Mouse (Mus musculus) kidney, postnatal 14 days (tissue): ENCODE data around the gene Fnip1.
"Not testable (repeated sequence)": the region's sequence is repeated elsewhere in the genome, so short reads cannot be mapped to it uniquely, and the experiment has no call there.

Experiments used
- DNase-seq: peaks from one replicate; pipeline ENCODE4 v3.0.0; 2022; ENCODE audit warnings: mixed read lengths

Gene Fnip1

GRCm38 (mm10) chr11:54437823-54438337, at the start of gene Fnip1:
TSS of gene Fnip1 (plus strand) at chr11:54438199.
- peak; percentile 98 for DNase-seq

GRCm38 (mm10) chr11:54390386-54390785, 47.6 kb upstream of the Fnip1 start:
- no peak for DNase-seq

- DNase-seq = no peak
Measured at GRCm38 (mm10) chr11:54391326-54391725, 46.7 kb upstream of the Fnip1 start.

GRCm38 (mm10) chr11:54396686-54397085, 41.3 kb upstream of the Fnip1 start:
- DNase-seq = no peak

GRCm38 (mm10) chr11:54398058-54398457, 39.9 kb upstream of the Fnip1 start:
- no peak for DNase-seq

- not testable (repeated sequence) for DNase-seq
Measured at GRCm38 (mm10) chr11:54400803-54401202, 37.2 kb upstream of the Fnip1 start.

- no peak for DNase-seq
Measured at GRCm38 (mm10) chr11:54404885-54405284, 33.1 kb upstream of the Fnip1 start.

GRCm38 (mm10) chr11:54406930-54407546, 31.0 kb upstream of the Fnip1 start:
- DNase-seq = no peak

- no peak for DNase-seq
Measured at GRCm38 (mm10) chr11:54410612-54411011, 27.4 kb upstream of the Fnip1 start.

GRCm38 (mm10) chr11:54413017-54413416, 25.0 kb upstream of the Fnip1 start:
- DNase-seq = peak; percentile 22

- DNase-seq = no peak
Measured at GRCm38 (mm10) chr11:54423007-54423406, 15.0 kb upstream of the Fnip1 start.

GRCm38 (mm10) chr11:54426267-54426666, 11.7 kb upstream of the Fnip1 start:
- DNase-seq = no peak

GRCm38 (mm10) chr11:54427138-54427537, 10.9 kb upstream of the Fnip1 start:
- DNase-seq = no peak

GRCm38 (mm10) chr11:54427695-54428352, 10.2 kb upstream of the Fnip1 start:
- DNase-seq = no peak

GRCm38 (mm10) chr11:54429224-54429623, 8.8 kb upstream of the Fnip1 start:
- DNase-seq = no peak

GRCm38 (mm10) chr11:54435797-54436196, 2.2 kb upstream of the Fnip1 start:
- no peak for DNase-seq

GRCm38 (mm10) chr11:54437310-54437822, 633 bp upstream of the Fnip1 start:
- no peak for DNase-seq

GRCm38 (mm10) chr11:54438366-54438781, 375 bp downstream of the Fnip1 start:
- no peak for DNase-seq

- no peak for DNase-seq
Measured at GRCm38 (mm10) chr11:54438991-54439690, 1.1 kb downstream of the Fnip1 start.

- no peak for DNase-seq
Measured at GRCm38 (mm10) chr11:54439691-54440029, 1.7 kb downstream of the Fnip1 start.

GRCm38 (mm10) chr11:54450757-54451156, 12.8 kb downstream of the Fnip1 start:
- DNase-seq = not testable (repeated sequence)

GRCm38 (mm10) chr11:54454516-54454915, 16.5 kb downstream of the Fnip1 start:
- no peak for DNase-seq

- DNase-seq = no peak
Measured at GRCm38 (mm10) chr11:54456875-54457274, 18.9 kb downstream of the Fnip1 start.

- DNase-seq = no peak
Measured at GRCm38 (mm10) chr11:54458168-54458567, 20.2 kb downstream of the Fnip1 start.
